Mouse (Mus musculus) left cerebral cortex, postnatal 25 days (tissue): ENCODE measurements around the gene Nme7. TPM values are rescaled to one million over a fixed set of nuclear protein-coding genes. Genes with fewer than 3 reads are reported as not detected.

Experiments used
- DNase-seq, 2 experiments: peaks; one replicate each; pipeline ENCODE4 v3.0.0; 2022; ENCODE audit warnings: low spot score in 2 of 2, mixed read lengths in 1 of 2
- intact Hi-C: fragments of 180-260 bp; cut with DNase I; formaldehyde crosslinking; loops from one replicate; pipeline ENCODE4 v1.15.1; 2025
- total RNA-seq, 2 experiments: library from RNA; stranded (reverse); gene quantifications; 2 replicates each; pipeline ENCODE4 v1.2.3; 2021

Nme7 gene
- total RNA-seq, 2 experiments from 2014 or later, result 22.4 to 24.7 TPM

DNA sequence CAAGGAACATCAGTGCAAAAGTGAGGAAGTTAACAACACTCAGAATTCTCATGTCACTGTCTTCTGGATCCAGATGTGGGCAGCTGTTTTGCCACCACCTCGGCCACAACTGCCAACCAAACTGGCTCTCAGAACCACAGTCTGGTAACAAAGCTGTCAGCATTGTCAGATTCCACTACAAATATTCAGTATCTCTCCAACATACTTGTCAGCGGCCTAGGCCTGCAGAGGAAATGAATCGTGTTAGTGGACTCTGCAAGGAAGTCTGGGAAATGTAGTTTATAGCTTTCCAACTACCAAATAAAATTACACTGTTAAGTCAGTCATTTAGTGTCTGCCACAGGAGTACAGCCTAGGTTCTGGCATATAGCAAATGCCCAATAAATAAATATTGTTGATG is 113.7 kb downstream of the Nme7 start:
- intact Hi-C loops, result no loop called here

DNA sequence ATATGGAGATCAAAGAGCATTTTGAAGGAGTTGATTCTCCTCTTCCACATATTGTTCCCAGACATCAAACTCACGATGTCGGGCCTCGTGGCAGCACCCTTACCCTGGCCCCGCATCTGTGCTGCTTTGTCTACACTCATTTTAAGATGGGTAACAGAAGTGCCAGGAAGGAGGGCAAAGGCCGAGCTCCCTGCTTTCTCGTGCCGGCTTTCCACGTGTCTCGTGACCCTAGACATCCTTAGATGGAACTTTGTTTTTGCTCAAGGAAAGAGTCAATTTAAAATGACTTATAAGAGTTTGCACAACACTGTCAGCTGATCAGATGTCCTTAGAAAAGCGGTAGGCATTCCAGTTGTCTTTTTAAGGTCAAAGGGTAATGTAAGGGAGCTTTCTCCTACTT is 114.4 kb downstream of the Nme7 start:
- intact Hi-C loops, result no loop called here
- DNase-seq, result no peak

More for the DNA sequence above, 113.7 kb downstream of the Nme7 start:
- no peak for DNase-seq

DNA sequence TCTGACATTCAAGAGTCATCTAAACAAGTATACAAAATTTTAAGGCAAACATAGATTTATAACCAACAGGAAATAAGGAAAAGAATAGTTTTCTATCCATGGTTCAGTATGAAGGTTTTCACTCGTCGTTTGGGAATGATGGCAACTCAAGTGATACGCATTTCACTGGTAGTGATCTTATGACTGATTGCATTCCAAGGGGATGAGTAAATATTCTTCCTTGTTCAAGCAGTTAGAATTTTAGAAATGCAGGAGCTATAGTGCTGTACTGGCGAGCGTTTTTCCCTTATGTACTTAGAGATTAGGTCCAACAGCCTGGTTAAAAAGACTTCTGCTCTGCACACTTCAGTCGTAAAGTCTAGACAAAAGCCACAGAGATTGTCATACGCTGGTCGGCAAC is 115.5 kb downstream of the Nme7 start:
- DNase-seq, result no peak
- intact Hi-C loops, result no loop called here

DNA sequence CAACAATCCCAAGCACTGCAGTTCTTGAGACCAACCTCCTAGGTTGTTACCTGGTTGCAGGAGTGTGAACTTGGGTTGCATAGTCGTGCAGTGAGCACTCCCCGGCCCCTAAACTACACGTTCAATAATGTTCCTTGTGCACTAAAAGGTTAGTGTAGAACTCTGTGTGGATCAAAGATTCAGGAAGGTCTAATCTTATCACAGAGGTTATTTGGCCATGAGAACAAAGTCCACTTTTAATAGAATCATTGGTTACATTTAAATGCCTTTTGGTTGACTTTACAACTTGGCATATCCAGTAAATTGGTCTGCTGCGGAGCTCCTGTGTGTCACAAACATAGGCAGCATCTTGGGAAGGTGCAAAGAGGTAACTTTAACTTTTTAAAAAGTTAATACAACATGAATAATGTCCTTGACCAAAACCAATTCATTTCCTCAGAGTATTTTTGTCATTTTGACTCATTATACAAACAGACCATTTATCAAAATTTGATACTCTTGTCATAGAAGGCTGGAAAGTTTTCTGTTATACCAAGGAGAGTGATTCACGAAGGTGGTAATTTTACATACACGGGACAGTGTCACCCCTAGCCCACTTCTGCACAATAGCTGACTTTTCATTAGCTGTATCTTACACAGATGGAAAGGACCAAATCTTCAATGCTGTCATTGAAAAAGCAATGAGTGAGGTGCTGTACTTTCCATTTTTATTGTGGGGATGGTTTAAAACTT is 116.9 kb downstream of the Nme7 start:
- intact Hi-C loops, result no loop called here
- no peak for DNase-seq

DNA sequence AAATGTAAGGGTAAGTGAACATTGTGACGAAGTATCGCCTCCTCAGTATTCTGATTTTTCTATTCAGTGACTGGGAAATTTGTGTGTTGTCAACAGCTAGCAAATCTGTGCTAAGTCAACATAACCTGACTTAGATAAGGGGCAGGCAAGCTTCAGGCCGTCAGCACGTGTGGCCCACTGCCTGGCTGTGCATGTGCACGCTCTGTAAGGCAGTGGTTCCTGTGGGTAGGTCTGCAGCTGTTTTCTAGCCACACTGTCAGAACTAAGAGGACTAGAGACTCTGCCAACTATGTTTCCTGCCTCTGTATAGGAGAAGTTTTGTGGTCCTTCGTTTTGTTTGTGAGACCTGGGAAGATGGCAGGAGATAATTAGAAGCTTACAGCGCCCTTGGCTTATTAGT is 122.3 kb downstream of the Nme7 start:
- intact Hi-C loops, result no loop called here
- no peak for DNase-seq

DNA sequence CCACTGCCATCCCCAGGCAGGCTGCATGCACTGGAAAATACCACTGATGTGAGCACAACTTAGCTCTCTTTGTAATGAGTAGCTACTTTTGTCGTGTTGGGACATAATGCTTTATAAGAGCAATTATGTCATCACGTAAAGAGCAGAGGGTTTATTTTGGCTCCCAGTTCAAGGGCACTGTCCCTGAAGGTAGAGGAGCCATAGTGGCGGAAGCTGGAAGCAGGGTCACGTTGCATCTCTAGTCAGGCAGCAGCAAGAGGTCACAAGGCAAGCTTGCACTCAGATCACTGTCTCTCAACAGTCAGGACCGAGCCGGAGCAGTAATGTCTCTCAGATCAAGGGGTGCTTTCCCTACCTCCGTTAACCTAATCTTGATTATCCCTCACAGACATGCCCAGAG is 123.9 kb downstream of the Nme7 start:
- DNase-seq, result no peak
- intact Hi-C loops, result no loop called here

DNA sequence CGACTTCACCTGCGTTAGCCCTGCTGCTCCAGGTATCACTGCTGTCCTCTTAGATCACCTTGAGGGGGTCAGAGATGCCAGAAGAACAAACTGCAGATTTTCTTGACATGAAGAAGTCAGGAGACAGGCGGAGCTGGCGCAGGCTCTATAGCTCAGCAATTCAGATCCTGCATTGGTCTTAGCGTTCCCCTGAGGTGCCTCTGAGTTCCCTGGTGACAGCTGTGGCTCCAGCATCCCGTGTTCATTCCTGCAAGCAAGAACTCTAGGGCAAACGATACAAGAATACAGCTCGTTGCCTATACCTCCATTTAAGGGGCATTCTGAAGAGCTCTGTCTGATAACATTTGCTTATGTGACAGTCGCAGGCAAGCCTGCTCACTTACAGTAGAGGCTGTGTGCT is 124.7 kb downstream of the Nme7 start:
- intact Hi-C loops, result no loop called here
- no peak for DNase-seq

DNA sequence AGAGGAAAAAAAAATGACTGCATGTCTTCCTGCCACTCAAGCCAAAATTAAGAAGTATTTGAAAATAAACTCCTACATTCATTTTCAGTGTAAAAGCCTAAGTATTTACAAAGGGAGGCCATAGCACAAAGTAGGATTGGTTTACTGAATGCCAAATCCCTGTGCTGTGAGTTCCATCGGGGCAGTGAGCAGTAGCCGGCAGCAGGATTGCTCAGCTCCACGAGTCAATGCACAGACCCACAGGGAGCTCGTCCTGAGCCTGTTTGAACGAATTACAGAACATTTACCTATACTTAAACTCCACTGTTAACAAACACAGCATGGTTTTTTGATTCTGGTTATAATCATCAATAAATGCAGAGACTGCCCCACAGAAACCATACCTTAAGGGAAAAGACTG is 128.7 kb downstream of the Nme7 start:
- intact Hi-C loops, result no loop called here
- no peak for DNase-seq

DNA sequence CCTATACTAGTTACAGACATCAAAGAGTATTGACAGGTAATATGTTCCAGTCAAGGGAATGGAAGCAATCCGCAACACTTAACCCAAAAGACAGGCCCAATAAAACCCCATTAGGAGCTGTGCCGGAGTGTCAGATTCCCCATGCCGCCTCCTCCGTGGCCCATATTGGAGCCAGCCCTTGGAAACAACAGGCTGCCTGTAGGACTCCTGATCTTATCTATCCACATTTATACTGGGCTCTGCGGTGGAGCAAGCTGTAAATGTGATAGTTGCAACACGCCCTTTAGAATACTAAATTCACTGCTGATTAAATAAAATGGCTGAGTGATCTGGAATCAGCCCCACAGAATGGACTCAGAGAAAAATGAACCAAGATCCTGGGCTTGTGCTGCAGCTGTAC is 130.1 kb downstream of the Nme7 start:
- peak; percentile 3 to 26 for DNase-seq
- intact Hi-C loops, result no loop called here

DNA sequence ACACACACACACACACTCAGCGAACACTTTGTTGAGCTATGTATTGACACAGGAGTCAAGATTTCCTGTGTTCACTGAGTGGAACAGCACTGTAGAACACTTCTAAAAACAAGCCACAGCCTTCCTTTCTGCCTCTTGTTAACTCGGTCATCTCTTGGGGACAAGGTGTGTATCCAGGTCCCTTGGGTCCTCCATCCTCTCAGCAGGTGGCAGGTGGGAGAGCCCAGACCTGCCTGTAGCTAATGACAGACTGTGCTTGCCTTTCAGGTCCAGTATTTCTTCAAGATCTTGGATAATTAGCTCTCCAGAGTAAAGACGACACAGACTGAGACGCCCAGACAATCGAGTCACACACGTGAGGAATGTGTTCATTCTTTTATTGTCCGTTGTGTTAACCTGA is 132.8 kb downstream of the Nme7 start:
- intact Hi-C loops, result loop anchor here (5.0 kb wide), 2 partner anchors 69 to 119 kb away; no protein-coding TSS in a partner anchor
- peak; percentile 26 to 38 for DNase-seq

DNA sequence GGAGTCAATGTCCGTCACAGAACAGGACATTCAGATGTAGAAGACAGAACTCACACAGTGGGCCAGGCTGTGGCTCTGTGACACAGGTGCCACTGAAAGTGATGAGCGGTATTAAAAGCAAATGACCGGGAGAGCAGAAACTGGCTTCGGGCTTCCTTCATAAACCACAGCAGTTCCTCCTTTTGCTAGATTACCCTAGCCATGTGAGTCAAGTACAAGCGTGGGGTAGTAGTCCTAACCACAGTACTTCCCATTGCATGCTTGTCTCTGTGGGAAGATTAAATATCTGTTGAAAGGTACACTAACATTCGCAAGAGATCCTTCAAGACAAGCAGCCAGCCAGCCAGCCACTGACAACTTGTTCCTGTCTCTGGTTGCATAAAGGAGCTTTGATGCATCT is 136.3 kb downstream of the Nme7 start:
- intact Hi-C loops, result no loop called here
- no peak for DNase-seq

DNA sequence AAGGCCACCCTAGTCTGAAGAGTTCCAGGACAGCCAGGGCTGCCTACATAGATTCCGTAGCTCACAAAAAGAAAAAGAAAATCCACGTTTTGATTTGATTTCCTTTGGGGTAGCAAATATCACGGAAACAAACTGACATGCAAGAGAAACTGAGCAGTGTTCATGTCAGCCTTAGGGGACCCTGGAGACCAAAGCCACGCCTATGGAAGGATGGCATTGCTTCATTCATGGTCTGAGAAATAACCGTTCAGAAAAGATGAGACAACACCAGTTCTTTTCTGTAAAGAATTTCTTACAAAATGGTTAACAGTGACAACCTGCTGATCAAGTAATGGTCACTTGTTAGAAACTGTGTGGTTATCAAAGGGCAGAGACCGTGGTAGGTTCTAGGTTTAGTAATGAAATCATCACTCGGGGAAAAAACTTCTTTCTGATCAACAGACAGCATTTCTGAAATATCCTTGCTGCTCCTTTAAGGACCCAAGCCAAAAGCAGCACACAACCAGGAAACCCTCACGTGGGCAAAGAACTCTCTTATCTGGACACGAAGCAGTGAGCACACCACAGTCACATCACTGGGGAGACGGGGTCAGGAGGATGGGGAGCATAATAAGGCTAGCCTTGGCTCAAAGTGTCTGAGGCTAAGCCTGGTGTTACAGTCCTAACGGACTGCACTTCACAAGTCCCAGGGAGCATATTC is 136.9 kb downstream of the Nme7 start:
- DNase-seq, result peak in 1 of 2 experiments; percentile 4
- intact Hi-C loops, result no loop called here

DNA sequence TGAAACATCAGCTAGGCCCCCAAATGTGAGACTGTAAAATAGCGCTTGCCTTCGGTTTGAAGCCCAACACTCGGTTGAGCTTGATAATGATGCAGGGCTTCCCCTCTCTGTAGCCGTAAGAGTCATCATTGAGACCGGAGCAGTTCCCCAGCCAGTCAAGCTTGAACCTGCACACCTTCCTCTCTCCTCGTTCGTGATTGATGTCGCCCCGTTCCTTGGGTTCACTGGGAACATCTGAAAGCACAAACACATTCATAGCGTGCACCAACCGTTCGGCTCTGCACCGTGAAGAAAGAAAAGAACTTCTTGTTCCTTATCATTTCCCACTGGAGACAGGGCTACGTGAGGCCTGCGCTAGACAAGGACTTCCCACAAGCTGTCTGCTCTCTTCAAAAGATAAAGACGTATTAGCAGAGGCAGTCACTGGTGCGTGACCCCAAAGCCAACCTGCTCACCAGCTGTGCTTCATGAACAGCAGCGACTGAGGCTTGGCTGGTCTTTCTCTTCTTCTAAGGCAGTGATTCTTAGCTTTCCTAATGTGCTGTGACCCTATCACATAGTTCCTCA is 137.6 kb downstream of the Nme7 start:
- DNase-seq, result no peak
- intact Hi-C loops, result no loop called here

DNA sequence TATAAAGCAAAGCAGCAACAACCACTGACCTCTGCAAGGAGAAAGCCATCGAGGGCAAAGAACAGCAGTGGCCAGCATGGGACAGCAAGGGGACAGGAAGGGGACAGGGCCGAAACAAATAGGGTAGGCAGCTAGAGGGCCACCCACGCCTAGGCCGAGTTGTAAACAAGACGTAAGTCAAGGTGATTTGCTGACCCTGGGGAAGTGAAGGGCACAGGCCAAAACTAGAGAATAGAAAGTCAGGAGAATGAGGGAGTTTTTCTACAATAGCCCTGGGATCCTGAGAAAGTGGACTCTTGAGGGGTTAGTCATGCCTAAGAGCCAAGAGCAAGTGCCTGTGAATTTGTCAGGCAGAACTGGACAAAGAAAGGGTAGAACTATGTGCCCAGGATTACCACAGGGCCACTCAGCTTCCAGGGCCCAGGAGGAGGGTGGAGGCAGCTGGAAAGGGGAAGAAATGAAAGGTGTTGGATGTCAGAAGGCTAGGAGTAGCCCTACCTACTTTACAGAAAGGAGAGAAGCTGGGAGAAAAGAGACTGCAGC is 141.8 kb downstream of the Nme7 start:
- no peak for DNase-seq
- intact Hi-C loops, result no loop called here

DNA sequence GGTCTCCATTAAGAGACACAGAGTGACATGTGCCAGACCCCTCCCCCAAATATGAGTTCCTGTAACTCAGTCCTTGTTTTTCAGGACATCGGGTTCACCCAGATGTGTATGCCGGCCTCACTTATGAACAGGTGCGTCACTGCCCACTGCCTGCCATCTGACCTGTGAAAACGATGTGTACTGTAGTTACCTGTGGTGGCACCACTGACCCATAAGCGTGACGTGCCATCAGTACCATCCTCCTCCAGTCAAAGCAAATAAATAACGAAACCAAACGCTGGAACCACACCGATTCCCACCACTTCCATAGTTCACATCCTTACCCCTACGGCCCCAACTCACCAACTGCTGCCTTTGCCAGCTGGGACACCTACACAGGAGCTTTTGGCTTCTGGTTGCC is 142.6 kb downstream of the Nme7 start:
- no peak for DNase-seq
- intact Hi-C loops, result no loop called here

DNA sequence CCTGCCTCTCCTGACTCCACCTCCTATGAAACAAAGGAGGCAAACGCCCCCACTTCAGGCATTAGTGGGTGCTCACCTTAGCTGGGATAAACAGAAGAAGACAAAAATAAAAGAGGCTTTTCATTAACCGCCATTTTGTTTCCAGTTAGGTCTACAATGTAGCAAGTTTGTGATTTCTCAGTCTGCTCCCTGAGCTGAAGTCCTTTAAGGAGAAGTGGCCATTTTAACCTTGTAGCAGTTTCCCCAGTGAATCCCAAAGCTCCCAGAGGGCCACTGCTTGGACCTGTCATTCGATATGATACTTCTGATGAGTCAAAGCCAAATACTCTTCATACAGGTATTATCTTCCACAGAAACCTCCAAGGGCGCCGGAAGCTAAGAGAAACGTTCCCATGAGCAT is 143.6 kb downstream of the Nme7 start:
- intact Hi-C loops, result no loop called here
- no peak for DNase-seq

DNA sequence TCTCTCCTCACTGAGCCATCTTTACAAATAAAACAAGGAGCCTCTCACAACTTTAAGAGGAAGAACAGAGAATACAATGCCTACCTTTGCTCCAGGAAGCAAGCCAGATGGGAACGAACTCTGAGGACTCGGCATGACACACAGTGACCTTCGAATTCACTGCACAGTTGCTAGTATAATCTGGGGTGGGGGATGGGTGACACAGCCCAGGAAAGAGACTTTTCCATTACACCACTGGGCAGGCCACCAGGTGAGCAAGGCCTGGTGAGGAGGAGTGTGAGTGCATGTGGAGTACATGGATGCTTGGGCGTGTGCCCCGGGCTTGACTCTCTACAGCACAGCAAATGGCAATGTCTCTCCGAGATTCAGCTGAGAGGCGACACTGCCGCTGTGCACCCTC is 145.7 kb downstream of the Nme7 start:
- DNase-seq, result no peak
- intact Hi-C loops, result no loop called here

DNA sequence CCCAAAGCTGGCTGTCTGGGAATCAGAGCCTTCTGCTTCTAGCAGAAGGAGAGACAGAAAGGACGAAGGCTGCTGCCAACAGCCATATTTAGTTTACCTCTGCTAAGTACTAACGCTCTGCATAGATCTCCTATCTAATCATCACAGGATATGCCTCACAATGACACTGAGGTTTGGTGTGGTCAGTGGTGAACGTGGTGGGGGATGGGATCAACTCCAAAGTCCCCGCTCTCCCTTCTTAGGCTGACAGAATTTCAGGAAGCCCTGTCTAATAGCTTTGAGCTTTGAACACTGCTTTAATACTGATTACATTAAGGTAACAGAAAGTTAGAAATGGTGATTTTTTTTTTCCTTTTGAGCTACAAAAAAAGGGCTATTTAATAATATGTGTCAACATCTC is 146.3 kb downstream of the Nme7 start:
- no peak for DNase-seq
- intact Hi-C loops, result no loop called here

DNA sequence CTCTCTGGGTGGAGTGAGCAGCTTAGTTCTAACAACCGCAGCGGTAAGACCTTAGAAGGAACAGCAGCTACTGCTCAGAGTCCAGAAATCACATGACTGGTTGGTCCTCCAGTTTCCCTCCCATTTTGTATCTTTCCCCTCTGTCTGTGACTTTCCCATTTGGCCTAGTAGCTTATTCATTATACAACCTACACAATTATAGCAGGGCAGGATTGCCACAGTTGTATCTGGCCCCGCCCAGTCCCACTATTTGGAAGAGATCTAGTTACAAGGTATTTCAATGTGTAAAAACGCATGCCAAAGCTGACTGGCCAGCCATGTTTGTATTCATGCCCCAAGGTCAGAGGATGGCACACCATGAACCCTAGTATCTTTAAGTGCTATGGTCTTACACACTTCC is 146.7 kb downstream of the Nme7 start:
- intact Hi-C loops, result no loop called here
- DNase-seq, result no peak

DNA sequence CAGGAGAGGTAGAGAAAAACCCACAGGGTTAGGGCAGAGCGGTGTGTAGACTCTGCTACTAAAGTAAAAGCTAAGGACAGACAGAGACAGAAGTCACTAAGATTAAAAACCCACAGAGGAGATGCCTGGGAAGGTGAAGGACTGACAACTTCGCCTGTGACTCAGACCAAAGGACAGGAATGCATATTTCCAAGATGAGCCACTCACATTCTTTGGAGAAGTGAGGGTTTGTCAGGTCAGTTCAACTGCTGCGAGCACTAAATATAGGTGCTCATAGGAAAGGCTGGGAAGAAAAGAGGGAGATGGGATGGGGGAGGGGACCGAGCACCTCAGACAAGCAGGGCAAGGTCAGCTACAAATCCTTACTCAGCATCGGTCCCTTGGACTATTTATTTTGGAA is 147.4 kb downstream of the Nme7 start:
- intact Hi-C loops, result no loop called here

DNA sequence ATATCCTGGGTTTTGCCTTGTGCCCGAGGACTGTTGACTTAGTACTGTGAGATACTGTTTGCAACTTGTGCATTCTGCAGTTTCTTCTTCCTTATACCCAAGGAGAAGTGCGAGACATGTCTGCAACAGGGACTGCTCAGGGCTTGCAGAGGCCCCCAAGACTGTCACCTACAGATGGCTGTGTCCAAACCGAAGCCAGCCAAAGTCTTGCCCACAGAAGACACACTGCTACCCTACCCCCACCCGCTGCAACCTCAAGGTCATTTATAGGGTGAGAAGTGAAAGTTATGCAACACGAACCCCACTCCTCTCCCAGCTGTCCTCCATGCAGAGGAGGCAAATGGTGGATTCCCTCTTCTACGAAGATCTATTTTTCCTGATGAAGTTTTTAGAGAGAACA is 148.7 kb downstream of the Nme7 start:
- intact Hi-C loops, result no loop called here
- DNase-seq, result no peak

More for the DNA sequence above, 147.4 kb downstream of the Nme7 start:
- no peak for DNase-seq
